Mouse (Mus musculus) heart, postnatal 0 days (tissue): ENCODE data around the gene Lrrc59. TPM values are rescaled to one million over a fixed set of nuclear protein-coding genes. Genes with fewer than 3 reads are reported as not detected.

Experiments
- ATAC-seq: fragments of 200-750 bp; cut with Nextera tagmentation; 2 replicates; pipeline ENCODE4 v1.8.0; 2017; ENCODE audit warnings: low read depth, moderate number of reproducible peaks, moderate library complexity; ENCODE audit not compliant: insufficient read depth
- DNase-seq: peaks from one replicate; pipeline ENCODE4 v3.0.0-alpha.2; 2016; ENCODE audit warnings: low spot score
- H3K27ac ChIP-seq: fragments of 300-500 bp; sonication (generic); 2 replicates; pipeline ENCODE4 v1.5.1; 2014; ENCODE audit warnings: low read depth, mild to moderate bottlenecking
- H3K27me3 ChIP-seq: fragments of 300-500 bp; sonication (generic); 2 replicates; pipeline ENCODE4 v1.6.1; 2014; ENCODE audit warnings: low read length, mixed read lengths; ENCODE audit not compliant: control insufficient read depth, insufficient read depth
- H3K36me3 ChIP-seq: fragments of 300-500 bp; sonication (generic); replicated peaks from 2 replicates; pipeline ENCODE4 v1.6.1; 2014; ENCODE audit warnings: low read length, mixed read lengths; ENCODE audit not compliant: control insufficient read depth, insufficient read depth
- H3K4me1 ChIP-seq: fragments of 300-500 bp; sonication (generic); 2 replicates; pipeline ENCODE4 v1.6.1; 2014; ENCODE audit warnings: antibody characterized with exemption; ENCODE audit not compliant: control insufficient read depth, insufficient read depth
- H3K4me2 ChIP-seq: fragments of 300-500 bp; sonication (generic); 2 replicates; pipeline ENCODE4 v1.6.1; 2014; ENCODE audit warnings: low read depth, mild to moderate bottlenecking, low read length, moderate library complexity
- H3K4me3 ChIP-seq: fragments of 300-500 bp; sonication (generic); 2 replicates; pipeline ENCODE4 v1.5.1; 2014; ENCODE audit warnings: low read depth, low read length
- H3K9ac ChIP-seq: fragments of 300-500 bp; sonication (generic); replicated peaks from 2 replicates; pipeline ENCODE4 v1.6.1; 2014; ENCODE audit warnings: low read depth, low read length, mixed read lengths
- H3K9me3 ChIP-seq: fragments of 300-500 bp; sonication (generic); replicated peaks from 2 replicates; pipeline ENCODE4 v1.6.1; 2016; ENCODE audit warnings: low read length; ENCODE audit not compliant: control insufficient read depth
- CTCF ChIP-seq: IDR thresholded peaks from 2 replicates; pipeline ENCODE4 v1.5.1; 2016; ENCODE audit warnings: antibody characterized with exemption, control low read depth, low read depth
- EP300 ChIP-seq: IDR thresholded peaks from 2 replicates; pipeline ENCODE4 v1.6.1; 2016; ENCODE audit warnings: antibody characterized with exemption, low read depth
- WGBS: fragments of 180-500 bp; shearing (Covaris S2); extraction: QIAGEN DNeasy Blood & Tissue Kit; methylation state at CpG from one replicate; pipeline ENCODE4 v1.1.7; 2014; 5-methylcytosine and 5-hydroxymethylcytosine counted together
- polyA plus RNA-seq: library from polyadenylated mRNA; unstranded; fragments of >200 nt; fragmentation: Nextera tagmentation; extraction: Ambion mirVana; gene quantifications from 2 replicates; pipeline ENCODE4 v1.2.1, GENCODE M21; 2015
- total RNA-seq: library from RNA; depleted of rRNA; stranded (reverse); fragments of >200 nt; gene quantifications from 2 replicates; pipeline ENCODE4 v1.2.3, GENCODE M21; 2014; ENCODE audit warnings: low replicate concordance

Gene Lrrc59
- total and polyA plus RNA-seq, 2 experiments from 2014 or later = 67.0 to 73.3 TPM

- peak; percentile 89 for ATAC-seq
Observed at GRCm38 (mm10) chr11:94653663-94654436, 24.3 kb downstream of the Lrrc59 start, which contains the start of the genes Mrpl27 and Eme1. Mrpl27 (plus strand) TSS chr11:94653767. Eme1 (minus strand) TSS chr11:94653964.

DNA sequence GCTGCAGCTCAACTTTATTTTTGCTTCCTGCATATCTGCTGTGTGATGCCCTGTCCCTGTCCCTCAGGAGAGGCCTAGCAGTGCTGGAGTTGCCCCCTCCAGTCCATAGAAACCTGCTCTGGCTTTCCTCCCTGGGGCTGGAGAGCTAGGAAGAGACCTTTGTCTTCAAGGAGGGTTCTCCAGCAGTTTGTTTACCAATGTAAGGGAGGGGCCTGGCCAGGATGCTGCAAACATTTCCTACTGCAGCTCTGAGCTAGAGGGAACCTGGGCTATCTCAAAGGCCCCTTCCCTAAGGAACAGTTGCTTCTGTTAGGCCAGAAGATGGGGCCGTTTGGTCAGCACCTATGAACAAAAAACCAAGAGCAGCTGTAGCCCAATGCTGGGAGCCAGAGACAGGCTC lies 31.8 kb downstream of the Lrrc59 start:
- TF ChIP-seq CTCF (no peak), EP300 (no peak)
- H3K36me3 ChIP-seq = peaks cover 76% of the 10 kb centered on the region
- ATAC-seq = no peak

More at GRCm38 (mm10) chr11:94653663-94654436, 24.3 kb downstream of the Lrrc59 start, which contains the start of the genes Mrpl27 and Eme1:
- peaks cover 21% of the 10 kb centered on the region for H3K36me3 ChIP-seq
- no peaks in the 10 kb centered on the region for H3K9me3 ChIP-seq
- TF ChIP-seq CTCF (no peak), EP300 (peak; percentile 60; the same call in 1 of the 2 replicates)
- peak within 1 kb of the TSS; percentile 69 for H3K9ac ChIP-seq
- under 1% methylated on average over 32 of the region's 32 CpGs for WGBS
- H3K27ac ChIP-seq = peak within 1 kb of the TSS; percentile 93
- H3K27me3 ChIP-seq = no peaks in the 10 kb centered on the region
- peak within 1 kb of the TSS; percentile 89 for H3K4me2 ChIP-seq
- peaks cover 14% of the 10 kb centered on the region for H3K4me1 ChIP-seq
- H3K4me3 ChIP-seq = peak within 1 kb of the TSS; percentile 77
- DNase-seq = peak; percentile 79

DNA sequence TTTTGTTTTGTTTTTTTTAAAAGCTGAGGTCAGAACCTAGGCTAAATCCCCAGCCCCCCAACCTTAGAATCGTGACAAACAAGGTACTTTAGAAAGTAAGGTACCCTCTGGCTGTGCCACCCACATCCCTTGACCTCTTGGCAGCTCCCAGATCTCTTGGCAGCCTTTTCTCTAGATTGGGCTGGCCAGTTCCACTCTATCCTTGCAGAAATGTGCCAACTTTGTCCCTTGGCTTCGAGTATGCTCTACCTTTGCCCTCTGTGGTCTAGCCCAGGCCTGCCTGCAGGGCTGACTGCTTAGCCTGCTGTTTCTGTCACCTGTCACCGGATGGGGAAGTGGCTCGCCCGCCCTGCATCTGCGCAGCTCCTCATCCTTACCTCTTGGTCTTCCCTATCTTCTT lies 35.7 kb downstream of the Lrrc59 start:
- H3K9ac ChIP-seq = no peak overlapping the region
- no peak for DNase-seq
- TF ChIP-seq EP300 (no peak), CTCF (no peak)
- H3K9me3 ChIP-seq = no peaks in the 10 kb centered on the region
- no peak for ATAC-seq
- H3K4me1 ChIP-seq = no peaks in the 10 kb centered on the region
- H3K27me3 ChIP-seq = no peaks in the 10 kb centered on the region
- 85% methylated on average over 6 of the region's 6 CpGs for WGBS
- H3K4me3 ChIP-seq = no peak overlapping the region
- H3K4me2 ChIP-seq = no peak overlapping the region
- H3K27ac ChIP-seq = no peak overlapping the region
- H3K36me3 ChIP-seq = peaks cover 88% of the 10 kb centered on the region

More for the DNA sequence above, 31.8 kb downstream of the Lrrc59 start:
- DNase-seq = no peak
- H3K4me1 ChIP-seq = no peaks in the 10 kb centered on the region
- 68% methylated on average over 1 of the region's 1 CpGs for WGBS
- H3K27me3 ChIP-seq = no peaks in the 10 kb centered on the region
- H3K4me2 ChIP-seq = no peak overlapping the region
- no peak overlapping the region for H3K27ac ChIP-seq
- H3K4me3 ChIP-seq = no peak overlapping the region
- no peaks in the 10 kb centered on the region for H3K9me3 ChIP-seq
- H3K9ac ChIP-seq = no peak overlapping the region

GRCm38 (mm10) chr11:94674984-94675383 lies 45.4 kb downstream of the Lrrc59 start:
- no peak overlapping the region for H3K4me3 ChIP-seq
- WGBS = 65% methylated on average over 5 of the region's 5 CpGs
- H3K27ac ChIP-seq = no peak overlapping the region
- H3K9me3 ChIP-seq = no peaks in the 10 kb centered on the region
- no peak overlapping the region; the same call in 1 of the 2 replicates for H3K9ac ChIP-seq
- ATAC-seq (no peak), DNase-seq (no peak)
- H3K4me2 ChIP-seq = no peak overlapping the region
- H3K36me3 ChIP-seq = peaks cover 6% of the 10 kb centered on the region
- peaks cover 25% of the 10 kb centered on the region for H3K4me1 ChIP-seq
- no peak for TF ChIP-seq CTCF
- no peak for TF ChIP-seq EP300
- H3K27me3 ChIP-seq = no peaks in the 10 kb centered on the region

- Histone ChIP-seq H3K27me3 (no peaks in the 10 kb centered on the region), H3K4me1 (peaks cover 25% of the 10 kb centered on the region), H3K4me2 (no peak overlapping the region), H3K4me3 (no peak overlapping the region), H3K9ac (no peak overlapping the region; the same call in 1 of the 2 replicates), H3K9me3 (no peaks in the 10 kb centered on the region), H3K36me3 (peaks cover 2% of the 10 kb centered on the region), H3K27ac (no peak overlapping the region)
- TF ChIP-seq CTCF (no peak), EP300 (no peak)
- no peak for DNase-seq
- WGBS = 65% methylated on average over 5 of the region's 5 CpGs
- ATAC-seq = no peak
Observed at GRCm38 (mm10) chr11:94675446-94675845, 45.9 kb downstream of the Lrrc59 start.
